Mouse (Mus musculus) kidney, postnatal 0 days (tissue): ENCODE results near the gene Polr3b. TPM values are rescaled to one million over a fixed set of nuclear protein-coding genes. Genes with fewer than 3 reads are reported as not detected.

Experiments
- ATAC-seq: fragments of 200-750 bp; cut with Nextera tagmentation; replicated peaks from 2 replicates; pipeline ENCODE4 v1.8.0; 2017; ENCODE audit warnings: low read depth, moderate number of reproducible peaks, moderate TSS enrichment, moderate library complexity; ENCODE audit not compliant: low FRiP score
- DNase-seq: peaks from one replicate; pipeline ENCODE4 v3.0.0-alpha.2; 2016; ENCODE audit warnings: low spot score
- H3K27ac ChIP-seq: fragments of 300-500 bp; sonication (generic); 2 replicates; pipeline ENCODE4 v1.5.1; 2014; ENCODE audit warnings: mild to moderate bottlenecking
- H3K27me3 ChIP-seq: fragments of 300-500 bp; sonication (generic); 2 replicates; pipeline ENCODE4 v1.6.1; 2014; ENCODE audit warnings: low read length, mixed read lengths; ENCODE audit not compliant: insufficient read depth
- H3K36me3 ChIP-seq: fragments of 300-500 bp; sonication (generic); 2 replicates; pipeline ENCODE4 v1.6.1; 2014; ENCODE audit warnings: low read length, mixed read lengths; ENCODE audit not compliant: insufficient read depth
- H3K4me1 ChIP-seq: fragments of 300-500 bp; sonication (generic); replicated peaks from 2 replicates; pipeline ENCODE4 v1.6.1; 2014; ENCODE audit warnings: antibody characterized with exemption, low read length, mixed read lengths; ENCODE audit not compliant: insufficient read depth
- H3K4me2 ChIP-seq: fragments of 300-500 bp; sonication (generic); 2 replicates; pipeline ENCODE4 v1.6.1; 2014; ENCODE audit warnings: mild to moderate bottlenecking, low read length, moderate library complexity, mixed read lengths
- H3K4me3 ChIP-seq: fragments of 300-500 bp; sonication (generic); replicated peaks from 2 replicates; pipeline ENCODE4 v1.5.1; 2014; ENCODE audit warnings: low read depth, low read length
- H3K9ac ChIP-seq: fragments of 300-500 bp; sonication (generic); 2 replicates; pipeline ENCODE4 v1.6.1; 2014; ENCODE audit warnings: low read depth, low read length
- H3K9me3 ChIP-seq: fragments of 300-500 bp; sonication (generic); replicated peaks from 2 replicates; pipeline ENCODE4 v1.6.1; 2016; ENCODE audit warnings: low read length, inconsistent platforms, mixed read lengths
- CTCF ChIP-seq: IDR thresholded peaks from 2 replicates; pipeline ENCODE4 v1.5.1; 2016; ENCODE audit warnings: antibody characterized with exemption, low read depth, mild to moderate bottlenecking, moderate library complexity
- WGBS: fragments of 180-500 bp; shearing (Covaris S2); extraction: QIAGEN DNeasy Blood & Tissue Kit; methylation state at CpG from one replicate; pipeline ENCODE4 v1.1.7; 2014; 5-methylcytosine and 5-hydroxymethylcytosine counted together
- polyA plus RNA-seq: library from polyadenylated mRNA; unstranded; fragments of >200 nt; fragmentation: Nextera tagmentation; extraction: Ambion mirVana; gene quantifications from 2 replicates; pipeline ENCODE4 v1.2.1, GENCODE M21; 2015

The Polr3b gene
- polyA plus RNA-seq, 1 experiment from 2014 or later = 10.6 TPM

DNA sequence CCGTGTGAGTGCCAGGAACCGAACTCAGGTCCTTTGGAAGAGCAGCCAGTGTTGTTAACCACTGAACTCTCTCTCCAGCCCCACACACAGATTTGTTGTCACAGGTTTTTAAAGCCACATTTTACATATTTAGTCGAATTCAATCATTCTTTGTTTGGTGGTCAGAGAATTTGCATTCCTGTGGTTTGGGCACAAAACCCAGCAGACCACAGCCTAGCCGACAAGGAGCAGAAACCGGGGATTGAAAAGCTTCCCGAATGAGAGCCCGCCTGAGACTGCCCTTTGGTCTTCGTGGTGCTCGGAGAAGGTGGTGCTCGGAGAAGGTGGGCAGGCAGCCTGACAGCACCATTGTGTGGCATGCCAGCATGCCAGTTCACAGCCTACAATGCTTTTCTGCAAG is 91.0 kb downstream of the Polr3b start:
- H3K27ac ChIP-seq = no peak overlapping the region
- DNase-seq (no peak), ATAC-seq (no peak)
- H3K4me1 ChIP-seq = peaks cover 15% of the 10 kb centered on the region
- no peak for TF ChIP-seq CTCF
- no peak overlapping the region for H3K9ac ChIP-seq
- 0 out of 2 replicates have a peak, but pooled peaks cover 14% of the 10 kb centered on the region for H3K36me3 ChIP-seq
- 62% methylated on average over 10 of the region's 10 CpGs for WGBS
- H3K27me3 ChIP-seq = no peaks in the 10 kb centered on the region
- no peak overlapping the region for H3K4me2 ChIP-seq
- H3K9me3 ChIP-seq = no peaks in the 10 kb centered on the region
- no peak overlapping the region for H3K4me3 ChIP-seq

DNA sequence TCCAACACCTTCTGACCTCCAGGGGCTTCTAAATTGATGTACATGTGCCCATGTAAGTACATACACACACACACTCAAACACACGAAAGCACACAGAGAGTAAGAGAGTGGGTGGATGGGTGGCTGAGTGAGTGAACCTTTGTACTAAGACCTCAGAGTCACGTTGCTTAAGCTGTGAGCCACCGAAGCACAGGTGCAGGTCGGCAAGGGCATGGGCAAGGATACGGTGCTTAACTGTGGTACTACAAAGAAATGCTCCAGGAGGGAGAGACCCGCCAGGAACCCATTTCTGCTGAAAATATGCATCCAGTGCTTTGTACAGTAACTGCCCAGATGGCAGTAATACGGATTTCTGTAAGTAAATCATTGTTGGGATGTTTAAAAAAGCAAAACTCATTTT is 93.5 kb downstream of the Polr3b start:
- no peak for DNase-seq
- WGBS = 78% methylated on average over 7 of the region's 7 CpGs
- TF ChIP-seq CTCF = no peak
- Histone ChIP-seq H3K4me1 (peaks cover 12% of the 10 kb centered on the region), H3K27me3 (no peaks in the 10 kb centered on the region), H3K4me3 (no peak overlapping the region), H3K9ac (no peak overlapping the region), H3K9me3 (no peaks in the 10 kb centered on the region), H3K27ac (no peak overlapping the region), H3K4me2 (no peak overlapping the region), H3K36me3 (0 out of 2 replicates have a peak, but pooled peaks cover 14% of the 10 kb centered on the region)
- no peak for ATAC-seq

DNA sequence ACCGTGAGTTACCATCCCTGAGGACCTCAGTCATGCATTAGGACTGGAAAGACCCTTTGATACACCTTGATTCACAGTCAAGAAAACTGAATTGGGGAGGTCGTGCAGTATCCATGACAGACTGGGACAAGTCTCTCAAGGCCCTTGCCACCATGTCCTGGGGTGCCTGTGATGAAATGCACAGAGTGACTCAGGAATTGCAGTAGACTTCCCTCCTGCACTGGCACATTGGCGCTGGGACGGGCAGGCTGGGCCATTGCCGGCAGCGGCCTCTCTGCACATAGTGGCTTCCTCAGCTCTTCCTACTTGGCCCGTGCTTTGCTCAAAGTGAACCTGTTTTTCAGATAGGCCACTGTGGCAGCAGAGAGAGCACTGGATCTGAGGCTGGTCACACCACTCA is 94.5 kb downstream of the Polr3b start:
- WGBS = 97% methylated on average over 7 of the region's 7 CpGs
- H3K9me3 ChIP-seq = no peaks in the 10 kb centered on the region
- H3K36me3 ChIP-seq = peaks cover 14% of the 10 kb centered on the region; the same call in 1 of the 2 replicates
- H3K27ac ChIP-seq = no peak overlapping the region
- no peak for DNase-seq
- no peak for TF ChIP-seq CTCF
- H3K27me3 ChIP-seq = no peaks in the 10 kb centered on the region
- no peak overlapping the region for H3K4me2 ChIP-seq
- H3K4me3 ChIP-seq = no peak overlapping the region
- H3K4me1 ChIP-seq = peaks cover 8% of the 10 kb centered on the region
- no peak overlapping the region for H3K9ac ChIP-seq
- no peak for ATAC-seq

DNA sequence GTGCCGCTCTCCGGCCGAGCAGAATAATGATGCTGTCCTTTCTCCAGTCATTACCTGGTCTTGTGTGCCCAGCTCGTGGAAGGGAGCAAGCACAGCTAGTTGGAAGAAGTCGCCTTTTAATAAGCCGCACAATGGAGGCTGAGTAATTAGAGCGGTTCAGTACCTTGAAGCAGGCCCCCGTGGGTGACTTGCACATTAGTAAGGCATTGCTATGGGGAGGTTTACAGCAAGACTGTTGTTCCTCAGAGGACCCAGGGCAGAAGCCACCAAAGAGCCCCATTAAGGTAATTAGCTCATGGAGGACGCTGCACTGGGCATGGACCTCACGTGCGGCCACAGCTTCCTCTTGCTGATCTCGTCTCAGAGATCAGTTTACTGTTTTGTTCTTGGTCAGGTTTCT is 100.6 kb downstream of the Polr3b start:
- DNase-seq (no peak), ATAC-seq (no peak)
- 73% methylated on average over 12 of the region's 12 CpGs for WGBS
- TF ChIP-seq CTCF = no peak
- Histone ChIP-seq H3K9me3 (no peaks in the 10 kb centered on the region), H3K4me2 (no peak overlapping the region), H3K4me1 (no peaks in the 10 kb centered on the region), H3K27ac (no peak overlapping the region), H3K9ac (no peak overlapping the region), H3K4me3 (no peak overlapping the region), H3K27me3 (no peaks in the 10 kb centered on the region), H3K36me3 (peaks cover 5% of the 10 kb centered on the region; the same call in 1 of the 2 replicates)

DNA sequence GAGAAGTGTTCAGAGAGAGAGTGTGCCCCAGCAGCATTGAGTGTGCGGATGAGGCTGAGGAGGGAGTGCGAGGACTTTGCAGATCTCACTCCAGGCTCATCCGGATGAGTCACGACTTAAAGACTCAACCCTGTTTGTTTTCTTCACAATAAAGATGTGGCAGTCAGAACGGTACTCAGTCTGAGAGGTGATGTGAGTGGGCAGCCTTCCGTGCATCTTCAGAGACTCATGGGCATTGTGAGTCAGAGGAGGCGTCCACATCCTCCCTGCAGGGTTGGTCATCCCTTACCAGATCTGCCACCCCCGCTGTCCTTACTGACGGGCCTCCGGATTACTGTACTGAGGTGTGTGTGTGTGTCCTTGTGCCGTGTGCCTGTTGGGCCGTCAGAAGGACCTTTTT is 104.9 kb downstream of the Polr3b start:
- TF ChIP-seq CTCF = no peak
- Histone ChIP-seq H3K4me3 (no peak overlapping the region), H3K4me2 (no peak overlapping the region), H3K9ac (no peak overlapping the region), H3K27me3 (no peaks in the 10 kb centered on the region), H3K36me3 (0 out of 2 replicates have a peak, but pooled peaks cover 5% of the 10 kb centered on the region), H3K9me3 (no peaks in the 10 kb centered on the region), H3K27ac (no peak overlapping the region), H3K4me1 (no peaks in the 10 kb centered on the region)
- ATAC-seq (no peak), DNase-seq (no peak)
- WGBS = 85% methylated on average over 12 of the region's 12 CpGs

DNA sequence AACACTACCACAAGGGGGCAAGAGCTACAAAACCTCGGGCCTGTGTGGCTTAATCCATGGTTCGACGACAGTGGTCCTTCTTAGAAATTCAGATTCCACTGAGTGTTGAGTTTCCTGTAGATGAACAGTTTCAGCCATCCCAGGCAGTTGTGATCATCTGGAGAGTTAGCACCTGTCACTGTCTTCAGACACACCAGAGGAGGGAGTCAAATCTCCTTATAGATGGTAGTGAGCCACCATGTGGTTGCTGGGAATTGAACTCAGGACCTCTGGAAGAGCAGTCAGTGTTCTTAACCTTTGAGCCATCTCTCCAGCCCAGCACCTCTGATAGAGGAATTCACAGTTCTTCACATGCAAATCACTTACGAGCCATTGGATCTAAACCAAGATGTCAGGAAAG is 105.7 kb downstream of the Polr3b start:
- ATAC-seq = no peak
- no peak overlapping the region for H3K4me3 ChIP-seq
- H3K4me2 ChIP-seq = no peak overlapping the region
- H3K9me3 ChIP-seq = no peaks in the 10 kb centered on the region
- H3K27ac ChIP-seq = no peak overlapping the region
- no peaks in the 10 kb centered on the region for H3K27me3 ChIP-seq
- H3K4me1 ChIP-seq = no peaks in the 10 kb centered on the region
- DNase-seq = no peak
- WGBS = 85% methylated on average over 4 of the region's 4 CpGs
- H3K9ac ChIP-seq = no peak overlapping the region
- TF ChIP-seq CTCF = no peak
- H3K36me3 ChIP-seq = 0 out of 2 replicates have a peak, but pooled peaks cover 5% of the 10 kb centered on the region

DNA sequence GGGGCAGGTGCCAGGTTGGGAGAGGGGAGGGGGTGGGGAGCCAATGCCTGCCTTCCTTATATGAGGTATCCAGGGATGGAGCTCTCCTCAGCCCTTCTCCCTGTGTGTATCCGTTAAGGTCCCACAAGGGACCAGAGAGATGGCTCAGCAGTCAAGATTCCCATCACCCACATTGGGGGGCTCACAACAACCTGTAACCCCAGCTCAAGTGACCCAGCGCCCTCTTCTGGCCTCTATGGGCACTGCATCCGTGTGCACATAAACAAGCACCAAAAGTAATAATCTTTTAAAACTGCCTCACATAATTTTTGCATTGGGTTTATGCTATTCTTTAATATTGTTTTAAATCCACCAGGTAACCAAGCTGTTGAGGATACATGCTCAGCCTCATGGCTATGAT is 108.0 kb downstream of the Polr3b start:
- no peak for ATAC-seq
- H3K9me3 ChIP-seq = no peaks in the 10 kb centered on the region

More for the DNA sequence above, 108.0 kb downstream of the Polr3b start:
- no peak overlapping the region for H3K4me2 ChIP-seq
- H3K4me3 ChIP-seq = no peak overlapping the region
- H3K36me3 ChIP-seq = 0 out of 2 replicates have a peak, but pooled peaks cover 5% of the 10 kb centered on the region
- H3K4me1 ChIP-seq = no peaks in the 10 kb centered on the region
- H3K27ac ChIP-seq = no peak overlapping the region
- WGBS = 88% methylated on average over 3 of the region's 3 CpGs
- no peak overlapping the region for H3K9ac ChIP-seq
- peak; percentile 31; the same call in 1 of the 2 replicates for TF ChIP-seq CTCF
- no peak for DNase-seq
- no peaks in the 10 kb centered on the region for H3K27me3 ChIP-seq
